Mouse (Mus musculus) midbrain, embryonic 14.5 days (tissue): ENCODE results near the gene Ptprr. TPM values are rescaled to one million over a fixed set of nuclear protein-coding genes. Genes with fewer than 3 reads are reported as not detected.

Experiments
- ATAC-seq: fragments of 200-750 bp; cut with Nextera tagmentation; 2 replicates; pipeline ENCODE4 v1.8.0; 2017; ENCODE audit warnings: moderate number of reproducible peaks, moderate library complexity; ENCODE audit not compliant: low FRiP score, low TSS enrichment
- DNase-seq: peaks from one replicate; pipeline ENCODE4 v3.0.0-alpha.2; 2015
- H3K27ac ChIP-seq: fragments of 300-500 bp; sonication (generic); replicated peaks from 2 replicates; pipeline ENCODE4 v1.5.1; 2014; ENCODE audit warnings: mild to moderate bottlenecking, low read depth, low read length, moderate library complexity
- H3K27me3 ChIP-seq: fragments of 300-500 bp; sonication (generic); 2 replicates; pipeline ENCODE4 v1.6.1; 2014; ENCODE audit warnings: low read length, control low read depth, mixed read lengths; ENCODE audit not compliant: control insufficient read depth, insufficient read depth
- H3K36me3 ChIP-seq: fragments of 300-500 bp; sonication (generic); 2 replicates; pipeline ENCODE4 v1.6.1; 2014; ENCODE audit warnings: low read length, control low read depth; ENCODE audit not compliant: control insufficient read depth, insufficient read depth
- H3K4me1 ChIP-seq: fragments of 300-500 bp; sonication (generic); 2 replicates; pipeline ENCODE4 v1.6.1; 2014; ENCODE audit warnings: mild to moderate bottlenecking, antibody characterized with exemption, low read length, control low read depth; ENCODE audit not compliant: control insufficient read depth, insufficient read depth
- H3K4me2 ChIP-seq: fragments of 300-500 bp; sonication (generic); 2 replicates; pipeline ENCODE4 v1.6.1; 2014; ENCODE audit warnings: mild to moderate bottlenecking, low read length, moderate library complexity
- H3K4me3 ChIP-seq: fragments of 300-500 bp; sonication (generic); replicated peaks from 2 replicates; pipeline ENCODE4 v1.5.1; 2014; ENCODE audit warnings: low read depth, low read length
- H3K9ac ChIP-seq: fragments of 300-500 bp; sonication (generic); replicated peaks from 2 replicates; pipeline ENCODE4 v1.6.1; 2014; ENCODE audit warnings: mild to moderate bottlenecking, low read length, moderate library complexity
- H3K9me3 ChIP-seq: fragments of 300-500 bp; sonication (generic); 2 replicates; pipeline ENCODE4 v1.6.1; 2016; ENCODE audit warnings: low read length, control low read depth, mixed read lengths; ENCODE audit not compliant: control insufficient read depth
- WGBS: fragments of 180-500 bp; shearing (Covaris S2); extraction: QIAGEN DNeasy Blood & Tissue Kit; methylation state at CpG from one replicate; pipeline ENCODE4 v1.1.7; 2014; 5-methylcytosine and 5-hydroxymethylcytosine counted together
- polyA plus RNA-seq: library from polyadenylated mRNA; unstranded; fragments of >200 nt; fragmentation: Nextera tagmentation; extraction: Ambion mirVana; gene quantifications from 2 replicates; pipeline ENCODE4 v1.2.1, GENCODE M21; 2014

The Ptprr gene
- polyA plus RNA-seq, 1 experiment from 2014 or later, result 17.7 TPM

GRCm38 (mm10) chr10:116125364-116125763 is 107.4 kb downstream of the Ptprr start:
- ATAC-seq (no peak), DNase-seq (no peak)
- H3K4me3 ChIP-seq, result no peak overlapping the region
- WGBS, result 68% methylated on average over 5 of the region's 5 CpGs
- no peaks in the 10 kb centered on the region for H3K27me3 ChIP-seq
- H3K27ac ChIP-seq, result no peak overlapping the region
- no peaks in the 10 kb centered on the region for H3K9me3 ChIP-seq
- H3K4me2 ChIP-seq, result no peak overlapping the region
- no peaks in the 10 kb centered on the region for H3K4me1 ChIP-seq
- H3K36me3 ChIP-seq, result no peaks in the 10 kb centered on the region
- no peak overlapping the region for H3K9ac ChIP-seq

GRCm38 (mm10) chr10:116130401-116130800 is 112.4 kb downstream of the Ptprr start:
- Histone ChIP-seq H3K4me2 (no peak overlapping the region), H3K27me3 (no peaks in the 10 kb centered on the region), H3K4me3 (no peak overlapping the region), H3K4me1 (no peaks in the 10 kb centered on the region), H3K36me3 (no peaks in the 10 kb centered on the region), H3K9ac (no peak overlapping the region), H3K9me3 (no peaks in the 10 kb centered on the region), H3K27ac (no peak overlapping the region)
- 86% methylated on average over 3 of the region's 3 CpGs for WGBS
- no peak for DNase-seq
- no peak for ATAC-seq

GRCm38 (mm10) chr10:116131223-116131622 is 113.2 kb downstream of the Ptprr start:
- Histone ChIP-seq H3K4me3 (no peak overlapping the region), H3K36me3 (no peaks in the 10 kb centered on the region), H3K9ac (no peak overlapping the region), H3K9me3 (no peaks in the 10 kb centered on the region), H3K27ac (no peak overlapping the region), H3K4me1 (no peaks in the 10 kb centered on the region), H3K4me2 (no peak overlapping the region), H3K27me3 (no peaks in the 10 kb centered on the region)
- 93% methylated on average over 4 of the region's 4 CpGs for WGBS
- DNase-seq (no peak), ATAC-seq (no peak)

GRCm38 (mm10) chr10:116132233-116132632 is 114.2 kb downstream of the Ptprr start:
- Histone ChIP-seq H3K9ac (no peak overlapping the region), H3K27me3 (no peaks in the 10 kb centered on the region)
- WGBS, result 83% methylated on average over 4 of the region's 4 CpGs

GRCm38 (mm10) chr10:116135187-116135586 is 117.2 kb downstream of the Ptprr start:
- DNase-seq, result no peak
- no peak for ATAC-seq
- no peak overlapping the region for H3K27ac ChIP-seq
- H3K36me3 ChIP-seq, result no peaks in the 10 kb centered on the region
- no peaks in the 10 kb centered on the region for H3K27me3 ChIP-seq
- no peak overlapping the region for H3K4me2 ChIP-seq
- no peak overlapping the region for H3K4me3 ChIP-seq
- H3K9me3 ChIP-seq, result no peaks in the 10 kb centered on the region
- H3K9ac ChIP-seq, result no peak overlapping the region
- H3K4me1 ChIP-seq, result no peaks in the 10 kb centered on the region
- 88% methylated on average over 2 of the region's 2 CpGs for WGBS

More at GRCm38 (mm10) chr10:116132233-116132632, 114.2 kb downstream of the Ptprr start:
- ATAC-seq, result no peak
- H3K36me3 ChIP-seq, result no peaks in the 10 kb centered on the region
- no peaks in the 10 kb centered on the region for H3K4me1 ChIP-seq
- DNase-seq, result no peak
- no peak overlapping the region for H3K27ac ChIP-seq
- no peaks in the 10 kb centered on the region for H3K9me3 ChIP-seq
- H3K4me2 ChIP-seq, result no peak overlapping the region
- H3K4me3 ChIP-seq, result no peak overlapping the region

GRCm38 (mm10) chr10:116140226-116140625 is 122.2 kb downstream of the Ptprr start:
- WGBS, result 91% methylated on average over 8 of the region's 8 CpGs
- no peak for DNase-seq
- no peak for ATAC-seq
- H3K4me3 ChIP-seq, result no peak overlapping the region
- no peak overlapping the region for H3K4me2 ChIP-seq
- no peaks in the 10 kb centered on the region for H3K27me3 ChIP-seq
- H3K9me3 ChIP-seq, result no peaks in the 10 kb centered on the region
- no peak overlapping the region for H3K27ac ChIP-seq
- no peak overlapping the region for H3K9ac ChIP-seq
- H3K36me3 ChIP-seq, result no peaks in the 10 kb centered on the region
- no peaks in the 10 kb centered on the region for H3K4me1 ChIP-seq

GRCm38 (mm10) chr10:116143684-116144083 is 125.7 kb downstream of the Ptprr start:
- Histone ChIP-seq H3K9me3 (no peaks in the 10 kb centered on the region), H3K4me2 (no peak overlapping the region), H3K4me3 (no peak overlapping the region), H3K9ac (no peak overlapping the region), H3K36me3 (no peaks in the 10 kb centered on the region), H3K27ac (no peak overlapping the region), H3K27me3 (no peaks in the 10 kb centered on the region), H3K4me1 (no peaks in the 10 kb centered on the region)
- DNase-seq (peak; percentile 12), ATAC-seq (no peak)
- WGBS, result 86% methylated on average over 10 of the region's 10 CpGs

- no peak overlapping the region for H3K4me2 ChIP-seq
- H3K4me3 ChIP-seq, result no peak overlapping the region
- no peaks in the 10 kb centered on the region for H3K9me3 ChIP-seq
- ATAC-seq, result peak; percentile 20; the same call in 1 of the 2 replicates
- H3K27ac ChIP-seq, result no peak overlapping the region
- H3K9ac ChIP-seq, result no peak overlapping the region
- no peaks in the 10 kb centered on the region for H3K27me3 ChIP-seq
- H3K36me3 ChIP-seq, result no peaks in the 10 kb centered on the region
- WGBS, result 11% methylated on average over 9 of the region's 9 CpGs
- H3K4me1 ChIP-seq, result no peaks in the 10 kb centered on the region
- peak; percentile 35 for DNase-seq
These were observed 128.1 kb downstream of the Ptprr start for GRCm38 (mm10) chr10:116146091-116146490.

GRCm38 (mm10) chr10:116154707-116155106 is 136.7 kb downstream of the Ptprr start:
- H3K27me3 ChIP-seq, result no peaks in the 10 kb centered on the region
- no peaks in the 10 kb centered on the region for H3K4me1 ChIP-seq
- H3K27ac ChIP-seq, result no peak overlapping the region
- no peaks in the 10 kb centered on the region for H3K9me3 ChIP-seq
- WGBS, result 72% methylated on average over 5 of the region's 5 CpGs
- no peak for DNase-seq
- no peak overlapping the region for H3K4me2 ChIP-seq
- no peaks in the 10 kb centered on the region for H3K36me3 ChIP-seq
- ATAC-seq, result no peak
- H3K4me3 ChIP-seq, result no peak overlapping the region
- no peak overlapping the region for H3K9ac ChIP-seq
